Mouse (Mus musculus) left cerebral cortex, postnatal 10 days (tissue): ENCODE measurements at regions not wholly inside any gene's neighbourhood (a gene's known extent, or its start where the extent isn't known, plus 50 kb on each side); places are given as distances from the start of the nearest gene placed in this dataset.

ENCODE experiments used
- DNase-seq, 2 experiments: peaks; one replicate each; pipeline ENCODE4 v3.0.0; 2021 to 2022; ENCODE audit warnings: low spot score in 2 of 2, mixed read lengths in 1 of 2; ENCODE audit errors: extremely low spot score in 1 of 2
- intact Hi-C: fragments of 180-260 bp; cut with DNase I; formaldehyde crosslinking; loops from one replicate; pipeline ENCODE4 v1.15.1; 2025

- no peak for DNase-seq
- intact Hi-C loops, result no loop called here
Measured at GRCm38 (mm10) chr5:82472146-82472545, 882.8 kb downstream of the Tecrl start.

GRCm38 (mm10) chr5:82464272-82464671 lies 890.7 kb downstream of the Tecrl start:
- DNase-seq, result no peak
- intact Hi-C loops, result no loop called here

- intact Hi-C loops, result no loop called here
- DNase-seq, result peak in 1 of 2 experiments; percentile 5
Measured at GRCm38 (mm10) chr5:82441288-82441687, 913.7 kb downstream of the Tecrl start.

GRCm38 (mm10) chr5:82440126-82440525 lies 914.9 kb downstream of the Tecrl start:
- DNase-seq, result no peak
- intact Hi-C loops, result no loop called here

GRCm38 (mm10) chr5:82420396-82420795 lies 934.6 kb downstream of the Tecrl start:
- no peak for DNase-seq
- intact Hi-C loops, result no loop called here

GRCm38 (mm10) chr5:82396632-82397234 lies 958.3 kb downstream of the Tecrl start:
- intact Hi-C loops, result no loop called here
- no peak for DNase-seq

- intact Hi-C loops, result no loop called here
- DNase-seq, result no peak
Measured at GRCm38 (mm10) chr5:82361624-82362023, 993.4 kb downstream of the Tecrl start.

GRCm38 (mm10) chr5:82356336-82356735 lies 998.7 kb downstream of the Tecrl start:
- DNase-seq, result no peak
- intact Hi-C loops, result no loop called here

GRCm38 (mm10) chr5:82351089-82351488 lies 1003.9 kb downstream of the Tecrl start:
- intact Hi-C loops, result no loop called here
- DNase-seq, result no peak

GRCm38 (mm10) chr5:82346672-82347071 lies 1008.3 kb downstream of the Tecrl start:
- intact Hi-C loops, result loop anchor here (10.0 kb wide), 1 partner anchor 822 kb away; no protein-coding TSS in a partner anchor
- DNase-seq, result peak; percentile 58 to 68

GRCm38 (mm10) chr5:82324354-82324753 lies 1030.6 kb downstream of the Tecrl start:
- intact Hi-C loops, result no loop called here
- DNase-seq, result no peak

- DNase-seq, result no peak
- intact Hi-C loops, result no loop called here
Measured at GRCm38 (mm10) chr5:82319709-82320333, 1035.2 kb downstream of the Tecrl start.

- DNase-seq, result no peak
- intact Hi-C loops, result no loop called here
Measured at GRCm38 (mm10) chr5:82312054-82312453, 1042.9 kb downstream of the Tecrl start.

GRCm38 (mm10) chr5:82288069-82288845 lies 1066.7 kb downstream of the Tecrl start:
- intact Hi-C loops, result no loop called here

GRCm38 (mm10) chr5:82253356-82254104 lies 1101.5 kb downstream of the Tecrl start:
- intact Hi-C loops, result no loop called here

More at GRCm38 (mm10) chr5:82288069-82288845, 1066.7 kb downstream of the Tecrl start:
- peak in 1 of 2 experiments; percentile 20 for DNase-seq

GRCm38 (mm10) chr5:82226329-82226728 lies 1128.7 kb downstream of the Tecrl start:
- intact Hi-C loops, result no loop called here
- DNase-seq, result no peak

More at GRCm38 (mm10) chr5:82253356-82254104, 1101.5 kb downstream of the Tecrl start:
- no peak for DNase-seq

GRCm38 (mm10) chr5:82223622-82224021 lies 1131.4 kb downstream of the Tecrl start:
- DNase-seq, result no peak
- intact Hi-C loops, result no loop called here

- DNase-seq, result no peak
- intact Hi-C loops, result no loop called here
Measured at GRCm38 (mm10) chr5:82203606-82204005, 1151.4 kb downstream of the Tecrl start.
